Mouse (Mus musculus) embryonic facial prominence, embryonic 12.5 days (tissue): ENCODE measurements around the gene Pla1a. TPM values are rescaled to one million over a fixed set of nuclear protein-coding genes. Genes with fewer than 3 reads are reported as not detected.
A peak's percentile ranks its signal among the peaks of the same experiment; 100 is the strongest.

Experiments used
- ATAC-seq: fragments of 200-750 bp; cut with Nextera tagmentation; 2 replicates; pipeline ENCODE4 v1.8.0; 2017; ENCODE audit not compliant: insufficient number of reproducible peaks, insufficient read depth, low FRiP score, low TSS enrichment
- H3K27ac ChIP-seq: fragments of 300-500 bp; sonication (generic); 2 replicates; pipeline ENCODE4 v1.5.1; 2016; ENCODE audit warnings: mild to moderate bottlenecking
- H3K27me3 ChIP-seq: fragments of 300-500 bp; sonication (generic); 2 replicates; pipeline ENCODE4 v1.6.1; 2016; ENCODE audit warnings: mild to moderate bottlenecking, moderate library complexity
- H3K36me3 ChIP-seq: fragments of 300-500 bp; sonication (generic); 2 replicates; pipeline ENCODE4 v1.6.1; 2016; ENCODE audit warnings: mild to moderate bottlenecking
- H3K4me1 ChIP-seq: fragments of 300-500 bp; sonication (generic); 2 replicates; pipeline ENCODE4 v1.6.1; 2016
- H3K4me2 ChIP-seq: fragments of 300-500 bp; sonication (generic); replicated peaks from 2 replicates; pipeline ENCODE4 v1.6.1; 2016; ENCODE audit warnings: mild to moderate bottlenecking, moderate library complexity
- H3K4me3 ChIP-seq: fragments of 300-500 bp; sonication (generic); 2 replicates; pipeline ENCODE4 v1.5.1; 2016; ENCODE audit warnings: mild to moderate bottlenecking
- H3K9ac ChIP-seq: fragments of 300-500 bp; sonication (generic); 2 replicates; pipeline ENCODE4 v1.6.1; 2016; ENCODE audit warnings: mild to moderate bottlenecking, moderate library complexity
- H3K9me3 ChIP-seq: fragments of 300-500 bp; sonication (generic); 2 replicates; pipeline ENCODE4 v1.6.1; 2016; ENCODE audit warnings: mild to moderate bottlenecking, moderate library complexity
- WGBS: fragments of 180-500 bp; shearing (Covaris S2); methylation state at CpG from one replicate; pipeline ENCODE4 v1.1.7; 2016; 5-methylcytosine and 5-hydroxymethylcytosine counted together
- polyA plus RNA-seq: library from polyadenylated mRNA; unstranded; fragments of >200 nt; fragmentation: Nextera tagmentation; extraction: Ambion mirVana; gene quantifications from 2 replicates; pipeline ENCODE4 v1.2.1, GENCODE M21; 2016

Pla1a gene
- polyA plus RNA-seq, 1 experiment from 2014 or later = 0.14 TPM

GRCm38 (mm10) chr16:38359241-38359640 lies 73.7 kb downstream of the Pla1a start:
- 90% methylated on average over 2 of the region's 2 CpGs for WGBS
- H3K4me3 ChIP-seq = no peak overlapping the region
- ATAC-seq = no peak

DNA sequence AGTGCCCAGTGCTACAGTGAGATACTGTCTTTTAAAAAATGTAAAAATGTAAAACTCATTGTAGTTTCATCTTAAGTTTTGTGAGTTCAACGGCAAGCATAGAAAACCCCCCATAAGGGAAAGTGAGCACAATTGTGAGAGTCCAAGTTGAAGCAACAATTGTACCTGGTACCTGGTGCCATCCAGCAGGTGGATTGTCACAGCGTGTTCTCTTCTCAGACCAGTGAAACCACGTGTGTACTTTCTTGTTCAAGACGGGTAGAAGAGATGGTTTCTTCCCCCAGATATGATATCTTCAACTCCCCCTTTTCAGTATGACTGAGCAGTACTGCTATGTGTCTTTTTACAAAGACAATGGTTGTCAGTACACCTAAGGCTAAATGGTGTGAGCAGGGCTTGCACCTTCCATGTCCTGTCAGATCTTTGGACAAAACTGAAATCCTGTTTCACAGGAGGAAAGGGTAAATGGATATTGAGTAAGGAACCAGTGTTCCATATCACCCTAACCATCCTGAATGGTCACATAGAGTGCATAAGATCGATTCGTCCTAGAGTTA lies 74.6 kb downstream of the Pla1a start:
- no peak overlapping the region for H3K4me3 ChIP-seq
- no peaks in the 10 kb centered on the region for H3K27me3 ChIP-seq
- H3K27ac ChIP-seq = no peak overlapping the region
- no peak for ATAC-seq
- peaks cover 7% of the 10 kb centered on the region; the same call in 1 of the 2 replicates for H3K4me1 ChIP-seq
- no peaks in the 10 kb centered on the region for H3K9me3 ChIP-seq
- WGBS = 89% methylated on average over 6 of the region's 6 CpGs
- H3K9ac ChIP-seq = no peak overlapping the region
- no peak overlapping the region for H3K4me2 ChIP-seq
- no peaks in the 10 kb centered on the region for H3K36me3 ChIP-seq

More at GRCm38 (mm10) chr16:38359241-38359640, 73.7 kb downstream of the Pla1a start:
- Histone ChIP-seq H3K27me3 (no peaks in the 10 kb centered on the region), H3K9ac (no peak overlapping the region), H3K27ac (no peak overlapping the region), H3K9me3 (no peaks in the 10 kb centered on the region), H3K4me1 (peaks cover 7% of the 10 kb centered on the region; the same call in 1 of the 2 replicates), H3K4me2 (no peak overlapping the region), H3K36me3 (no peaks in the 10 kb centered on the region)

GRCm38 (mm10) chr16:38354185-38354913 lies 78.6 kb downstream of the Pla1a start:
- H3K4me2 ChIP-seq = no peak overlapping the region
- no peaks in the 10 kb centered on the region for H3K27me3 ChIP-seq
- H3K9me3 ChIP-seq = no peaks in the 10 kb centered on the region
- H3K36me3 ChIP-seq = peaks cover 23% of the 10 kb centered on the region
- 93% methylated on average over 5 of the region's 5 CpGs for WGBS
- H3K27ac ChIP-seq = no peak overlapping the region
- H3K9ac ChIP-seq = no peak overlapping the region
- ATAC-seq = no peak
- H3K4me3 ChIP-seq = no peak overlapping the region
- no peaks in the 10 kb centered on the region for H3K4me1 ChIP-seq

DNA sequence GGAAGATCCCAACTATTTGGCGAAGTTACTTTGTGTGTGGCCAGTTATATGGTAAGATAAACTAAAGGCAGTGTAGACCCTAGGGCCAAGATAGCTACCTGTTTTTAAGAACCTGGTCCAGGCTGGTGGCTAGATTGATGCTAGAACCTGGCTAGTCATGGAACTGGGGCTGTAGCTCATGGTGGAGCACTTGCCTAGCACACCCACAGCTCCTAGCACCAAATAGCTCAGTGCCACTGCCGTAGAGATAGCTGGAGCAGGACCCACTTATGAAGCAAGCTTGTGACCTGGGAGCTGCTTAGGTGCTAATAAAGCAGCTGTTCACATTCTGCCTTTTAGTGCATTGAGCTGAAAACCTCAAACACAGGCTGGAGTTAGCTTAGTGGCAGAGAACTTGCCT lies 79.3 kb downstream of the Pla1a start:
- Histone ChIP-seq H3K4me1 (no peaks in the 10 kb centered on the region), H3K36me3 (peaks cover 27% of the 10 kb centered on the region), H3K27ac (no peak overlapping the region), H3K9me3 (no peaks in the 10 kb centered on the region), H3K4me3 (no peak overlapping the region), H3K4me2 (no peak overlapping the region), H3K27me3 (no peaks in the 10 kb centered on the region), H3K9ac (no peak overlapping the region)
- WGBS = 97% methylated on average over 2 of the region's 2 CpGs
- no peak for ATAC-seq

GRCm38 (mm10) chr16:38352851-38353250 lies 80.1 kb downstream of the Pla1a start:
- H3K9ac ChIP-seq = no peak overlapping the region
- peaks cover under 1% of the 10 kb centered on the region; the same call in 1 of the 2 replicates for H3K4me1 ChIP-seq
- no peaks in the 10 kb centered on the region for H3K27me3 ChIP-seq
- no peaks in the 10 kb centered on the region for H3K9me3 ChIP-seq
- ATAC-seq = no peak
- peaks cover 27% of the 10 kb centered on the region for H3K36me3 ChIP-seq
- H3K4me2 ChIP-seq = no peak overlapping the region
- no peak overlapping the region for H3K27ac ChIP-seq
- H3K4me3 ChIP-seq = no peak overlapping the region

GRCm38 (mm10) chr16:38352031-38352430 lies 80.9 kb downstream of the Pla1a start:
- Histone ChIP-seq H3K4me1 (peaks cover 5% of the 10 kb centered on the region), H3K9me3 (no peaks in the 10 kb centered on the region), H3K27ac (no peak overlapping the region), H3K4me2 (no peak overlapping the region), H3K9ac (no peak overlapping the region), H3K27me3 (no peaks in the 10 kb centered on the region), H3K4me3 (no peak overlapping the region), H3K36me3 (peaks cover 27% of the 10 kb centered on the region)
- no peak for ATAC-seq
- WGBS = 82% methylated on average over 7 of the region's 7 CpGs

GRCm38 (mm10) chr16:38350939-38351338 lies 82.0 kb downstream of the Pla1a start:
- H3K9ac ChIP-seq = no peak overlapping the region
- 79% methylated on average over 6 of the region's 6 CpGs for WGBS
- H3K27ac ChIP-seq = no peak overlapping the region
- H3K4me2 ChIP-seq = no peak overlapping the region
- peaks cover 5% of the 10 kb centered on the region for H3K4me1 ChIP-seq
- no peak overlapping the region for H3K4me3 ChIP-seq
- H3K36me3 ChIP-seq = peaks cover 27% of the 10 kb centered on the region
- H3K9me3 ChIP-seq = no peaks in the 10 kb centered on the region
- H3K27me3 ChIP-seq = no peaks in the 10 kb centered on the region
- ATAC-seq = no peak

DNA sequence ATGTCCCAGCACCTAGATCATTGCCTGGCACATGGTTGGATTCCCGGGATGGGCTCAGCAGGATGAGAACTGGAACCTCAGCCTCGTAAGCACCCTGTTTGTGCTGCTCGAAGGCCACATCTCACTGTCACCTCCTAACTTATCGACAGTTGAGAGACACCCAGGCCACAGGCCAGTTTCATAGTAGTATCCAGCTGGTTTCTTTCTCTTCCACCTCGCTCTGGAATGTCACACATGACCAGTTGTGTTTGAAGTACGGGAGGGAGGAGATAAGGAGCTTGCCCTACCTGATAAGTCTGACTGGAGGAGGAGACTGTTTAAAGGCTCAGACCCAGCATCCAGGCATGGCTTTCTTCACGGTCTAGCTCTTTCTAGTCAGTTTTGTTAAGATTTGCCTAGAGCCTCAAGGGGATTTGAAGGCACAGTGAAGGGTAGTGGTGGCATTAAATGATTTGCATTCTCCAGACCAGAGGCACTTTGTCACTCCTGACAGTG lies 82.5 kb downstream of the Pla1a start:
- H3K9me3 ChIP-seq = no peaks in the 10 kb centered on the region
- no peak overlapping the region for H3K4me2 ChIP-seq
- peaks cover 5% of the 10 kb centered on the region for H3K4me1 ChIP-seq
- 81% methylated on average over 7 of the region's 7 CpGs for WGBS
- no peak overlapping the region for H3K27ac ChIP-seq
- no peak for ATAC-seq
- no peak overlapping the region for H3K9ac ChIP-seq
- H3K4me3 ChIP-seq = no peak overlapping the region
- H3K27me3 ChIP-seq = no peaks in the 10 kb centered on the region
- H3K36me3 ChIP-seq = peaks cover 27% of the 10 kb centered on the region

- Histone ChIP-seq H3K27me3 (no peaks in the 10 kb centered on the region), H3K36me3 (peaks cover 27% of the 10 kb centered on the region), H3K4me1 (peaks cover 5% of the 10 kb centered on the region), H3K4me2 (no peak overlapping the region), H3K9me3 (no peaks in the 10 kb centered on the region), H3K9ac (no peak overlapping the region), H3K4me3 (no peak overlapping the region), H3K27ac (no peak overlapping the region)
- ATAC-seq = no peak
- WGBS = 84% methylated on average over 2 of the region's 2 CpGs
Observed at GRCm38 (mm10) chr16:38349881-38350280, 83.1 kb downstream of the Pla1a start.

DNA sequence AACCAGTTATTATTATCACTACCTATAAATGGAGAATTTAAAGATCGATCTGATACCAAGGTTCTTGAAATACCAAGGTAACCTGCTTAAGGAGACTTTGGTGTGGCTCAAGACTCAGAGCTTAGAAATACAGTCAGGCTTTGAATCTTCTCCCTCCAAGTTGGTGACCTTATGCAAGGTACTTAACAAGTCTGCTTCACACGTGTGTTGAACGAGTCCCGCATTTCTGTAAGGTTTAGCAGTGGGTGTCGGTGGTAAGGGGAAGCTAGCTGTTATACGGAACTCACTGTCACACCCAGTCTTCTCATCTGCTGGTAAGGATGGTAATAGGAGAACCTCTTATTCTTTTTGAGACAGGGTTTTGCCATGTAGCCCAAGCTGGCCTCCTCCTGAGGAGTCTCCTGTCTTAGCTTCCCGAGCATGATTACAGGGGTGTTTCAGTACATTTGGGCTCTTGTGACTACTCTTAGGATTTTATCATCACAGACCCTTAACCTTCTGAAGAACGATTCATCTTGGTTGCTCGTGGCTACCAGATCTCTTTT lies 84.7 kb downstream of the Pla1a start:
- ATAC-seq = no peak
- Histone ChIP-seq H3K27ac (no peak overlapping the region), H3K27me3 (no peaks in the 10 kb centered on the region), H3K9ac (no peak overlapping the region), H3K4me1 (peaks cover 8% of the 10 kb centered on the region), H3K4me3 (no peak overlapping the region), H3K4me2 (0 out of 2 replicates have a peak overlapping the region, but pooled peaks have one; percentile 71), H3K9me3 (no peaks in the 10 kb centered on the region), H3K36me3 (peaks cover 27% of the 10 kb centered on the region)
- WGBS = 91% methylated on average over 9 of the region's 9 CpGs

- H3K27me3 ChIP-seq = no peaks in the 10 kb centered on the region
- peaks cover 27% of the 10 kb centered on the region for H3K36me3 ChIP-seq
- ATAC-seq = no peak
- H3K9ac ChIP-seq = no peak overlapping the region
- peaks cover 8% of the 10 kb centered on the region for H3K4me1 ChIP-seq
- no peaks in the 10 kb centered on the region for H3K9me3 ChIP-seq
- H3K4me3 ChIP-seq = peak overlapping the region; percentile 88
- H3K27ac ChIP-seq = no peak overlapping the region
- H3K4me2 ChIP-seq = peak overlapping the region; percentile 71
- WGBS = 54% methylated on average over 6 of the region's 6 CpGs
Observed at GRCm38 (mm10) chr16:38347588-38347987, 85.4 kb downstream of the Pla1a start.
